Mouse (Mus musculus): Measurements from ENCODE around the gene Rbm44.

Rbm44 gene

DNA sequence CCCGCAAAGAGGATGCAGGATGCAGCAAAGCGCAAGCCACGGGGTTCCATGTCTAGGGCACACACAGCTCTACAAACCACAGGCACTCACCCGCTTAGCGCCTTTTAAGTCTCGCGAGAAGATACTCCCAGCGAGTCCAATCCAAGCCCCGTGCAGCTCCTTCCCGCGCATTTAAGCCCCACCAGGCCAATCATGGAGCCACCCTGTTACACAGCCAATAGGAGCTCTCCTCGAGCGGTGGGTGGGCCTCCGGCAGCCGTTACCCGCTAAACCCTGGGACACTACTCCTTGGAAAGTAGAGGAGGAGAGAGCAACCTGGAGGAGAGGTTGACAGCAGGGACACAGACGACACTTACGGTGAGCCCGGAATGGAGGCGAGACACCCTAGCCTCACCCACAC, at the start of gene Rbm44:
TSS of gene Rbm44 (plus strand) at position 277 of the 400 bp plus-strand sequence.
- in situ Hi-C loops (cut with MboI), result no loop called here

DNA sequence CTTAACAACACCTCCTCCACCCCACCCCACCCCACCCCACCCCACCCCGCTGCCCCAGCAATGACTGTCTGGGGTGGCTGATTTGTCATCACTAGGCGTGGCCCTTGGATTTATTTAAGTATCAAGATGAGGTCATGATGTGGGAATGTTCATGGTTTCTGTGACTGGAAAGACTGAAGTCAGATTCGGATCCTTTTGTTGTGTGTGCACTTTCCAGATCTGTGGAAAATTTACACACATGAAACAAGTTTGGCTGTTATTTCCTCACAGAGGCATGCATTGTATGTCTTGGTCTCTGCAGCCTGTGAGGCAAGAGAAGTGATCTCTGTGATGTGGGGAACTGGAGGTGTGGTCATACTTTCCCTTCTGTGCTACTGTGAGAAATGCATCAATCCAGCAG, 49.6 kb upstream of the Rbm44 start:
- in situ Hi-C loops (cut with MboI), result no loop called here

DNA sequence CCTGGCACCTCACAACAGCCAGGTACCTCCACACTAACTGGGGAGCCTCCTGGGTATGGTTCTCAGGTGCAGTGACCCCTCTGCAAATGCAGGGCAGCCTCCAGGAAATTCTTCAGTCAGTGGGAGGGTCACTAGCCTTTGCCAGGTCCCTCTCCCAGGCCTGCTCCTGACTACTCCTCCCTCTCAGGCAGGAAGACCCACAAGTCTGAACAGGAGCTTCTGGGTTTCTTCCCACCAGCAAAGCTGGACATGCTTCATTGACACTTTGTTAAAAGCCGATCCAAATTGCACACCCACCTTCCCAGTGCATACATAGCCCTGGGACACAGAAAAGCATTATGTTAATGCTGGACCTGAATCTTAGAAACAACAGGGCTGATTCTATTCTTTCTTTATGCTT, 49.0 kb upstream of the Rbm44 start:
- in situ Hi-C loops (cut with MboI), result no loop called here

DNA sequence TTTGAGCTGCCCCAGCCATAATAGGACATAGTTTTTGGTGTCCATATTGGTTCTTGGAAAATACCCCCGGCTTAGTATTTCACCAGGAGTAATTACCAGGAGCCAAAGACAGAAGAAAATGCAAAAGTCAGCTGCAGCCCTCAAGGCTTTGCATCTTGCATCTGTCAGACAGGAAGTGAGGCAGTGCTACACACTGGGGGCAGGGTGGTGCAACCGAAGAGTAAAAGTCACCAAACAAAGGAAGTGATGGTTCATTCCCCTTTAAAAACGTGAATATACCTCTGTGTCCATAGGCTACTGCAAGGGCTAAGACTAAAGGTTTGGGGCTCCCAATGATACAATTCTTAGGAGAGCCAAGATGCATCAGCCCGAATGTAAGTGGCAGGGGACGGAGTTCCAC, 48.4 kb upstream of the Rbm44 start:
- in situ Hi-C loops (cut with MboI), result no loop called here

DNA sequence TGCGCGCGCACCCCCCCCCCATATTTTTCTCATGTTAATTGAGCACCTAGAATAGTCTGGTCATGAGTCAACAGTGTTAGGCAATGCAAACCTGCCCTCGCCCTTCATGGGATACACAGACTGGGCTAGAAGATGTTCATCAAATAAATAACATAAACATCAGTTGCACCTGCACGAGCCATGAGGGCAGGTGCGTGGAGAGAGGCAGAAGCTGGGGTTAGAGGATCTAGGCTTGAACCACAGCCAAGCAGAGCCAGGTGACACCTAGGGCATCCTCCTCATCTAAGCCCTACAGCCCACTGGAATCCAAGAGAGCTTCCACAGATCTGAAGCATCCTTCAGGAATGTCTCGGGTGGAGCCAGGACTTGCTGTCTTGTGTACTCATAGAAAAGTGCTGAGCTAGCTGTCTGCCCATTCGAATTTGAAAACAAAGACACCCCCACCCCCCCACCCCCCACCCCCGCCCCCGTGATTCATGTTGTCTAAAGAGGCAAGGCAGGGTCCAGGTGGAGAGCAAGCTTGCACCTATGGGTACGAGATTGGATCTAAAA, 47.5 kb upstream of the Rbm44 start:
- in situ Hi-C loops (cut with MboI), result no loop called here

DNA sequence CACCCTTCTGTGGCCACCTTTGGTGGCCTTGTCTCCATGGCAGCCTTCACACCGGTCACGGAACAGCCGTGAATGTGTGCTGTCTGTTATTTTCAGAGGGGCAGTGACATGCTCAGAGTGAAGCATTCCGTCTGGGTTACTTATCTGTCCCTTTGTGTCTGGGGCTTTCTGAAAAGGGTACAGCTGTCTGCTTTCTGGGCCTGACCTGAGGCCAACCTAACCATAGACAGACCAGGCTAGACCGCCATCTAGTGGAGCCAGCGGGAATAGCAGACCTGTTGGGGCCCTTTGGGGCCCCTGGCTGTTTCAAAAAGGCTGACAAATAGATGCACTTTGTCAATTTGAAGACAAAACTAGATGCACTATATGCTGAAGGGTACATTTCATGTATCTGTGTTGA, 46.0 kb upstream of the Rbm44 start:
- in situ Hi-C loops (cut with MboI), result no loop called here

DNA sequence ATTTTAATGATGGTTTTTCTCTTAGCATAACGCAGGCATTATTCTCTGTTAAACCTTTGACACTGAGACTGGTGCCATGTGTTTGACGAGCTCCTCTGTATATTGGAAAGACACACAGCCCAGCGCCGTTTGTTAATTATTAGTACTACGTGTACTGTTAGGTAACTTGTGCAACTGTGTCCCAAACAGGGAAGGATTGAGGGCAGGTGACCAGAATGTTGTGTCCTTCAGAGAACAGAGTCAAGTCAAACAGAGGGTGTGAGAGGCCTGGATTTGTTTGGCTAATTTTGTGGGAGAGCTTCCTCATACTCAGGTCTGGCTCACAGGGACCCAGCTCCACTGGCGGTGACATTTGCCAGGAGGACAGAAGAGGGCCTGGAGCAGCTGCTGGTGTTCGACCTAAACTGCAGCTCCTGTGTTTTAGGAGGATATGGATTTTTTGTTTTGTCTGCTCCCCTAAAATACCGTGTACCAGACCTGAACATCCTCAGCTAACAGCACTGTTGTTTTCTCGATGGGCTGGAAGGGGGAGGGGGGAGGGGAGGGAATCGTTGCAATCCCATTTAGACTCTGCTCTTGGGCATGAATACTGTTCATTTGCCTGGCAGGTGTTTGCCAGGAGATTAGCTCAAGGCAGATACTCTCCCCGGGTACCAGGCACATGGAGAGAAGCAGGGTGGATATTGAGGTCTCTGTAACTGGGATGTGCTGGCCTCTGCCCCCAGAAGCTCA, 43.0 kb upstream of the Rbm44 start:
- in situ Hi-C loops (cut with MboI), result no loop called here

DNA sequence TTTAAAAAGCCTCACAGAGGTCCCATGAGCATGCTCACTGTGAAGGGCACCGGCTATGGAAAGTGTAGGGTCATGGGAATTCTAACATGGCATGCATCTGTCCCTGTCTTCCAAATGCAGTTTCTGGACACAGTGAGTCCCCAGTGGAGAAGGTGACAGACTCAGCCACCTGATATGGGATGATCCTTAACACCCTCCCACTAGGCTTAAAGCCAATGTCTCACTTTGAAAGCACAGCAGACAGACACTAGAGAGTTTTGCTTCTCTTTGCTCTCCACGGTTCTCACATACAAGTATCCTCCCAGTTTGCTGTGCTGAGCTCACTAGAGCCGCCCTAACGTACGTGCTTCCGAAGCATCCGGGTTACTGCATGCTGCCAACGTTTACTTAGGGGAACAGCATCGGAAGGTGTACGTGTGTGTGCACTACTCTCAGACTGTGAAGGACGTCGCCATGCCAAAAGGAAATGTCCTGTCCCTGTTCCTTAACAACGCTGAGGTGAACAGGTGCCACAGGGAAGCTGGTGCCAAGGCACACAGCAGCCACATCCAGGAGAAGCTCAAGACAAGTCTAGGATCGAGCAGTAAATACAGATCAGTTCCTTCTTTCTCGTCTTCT, 41.4 kb upstream of the Rbm44 start:
- in situ Hi-C loops (cut with MboI), result no loop called here

DNA sequence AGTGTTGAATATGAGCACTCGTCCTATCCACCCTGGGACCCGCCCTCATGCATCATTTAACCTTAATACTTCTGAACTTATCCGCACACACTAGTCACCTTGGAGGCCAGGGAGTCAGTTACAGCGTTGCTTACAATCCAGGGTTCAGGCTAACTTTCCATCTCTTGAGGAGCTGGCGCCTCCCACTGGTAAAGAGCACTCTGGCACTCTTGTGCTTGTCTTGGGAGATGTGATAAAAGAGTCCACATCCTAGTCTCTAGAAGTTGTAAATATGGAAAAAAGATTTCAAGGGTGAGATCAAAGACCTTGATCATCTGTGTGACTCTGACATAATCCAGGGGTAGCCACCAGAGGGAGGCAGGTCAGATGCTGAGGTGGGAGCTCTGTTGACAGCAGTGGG, 37.3 kb upstream of the Rbm44 start:
- in situ Hi-C loops (cut with MboI), result no loop called here

DNA sequence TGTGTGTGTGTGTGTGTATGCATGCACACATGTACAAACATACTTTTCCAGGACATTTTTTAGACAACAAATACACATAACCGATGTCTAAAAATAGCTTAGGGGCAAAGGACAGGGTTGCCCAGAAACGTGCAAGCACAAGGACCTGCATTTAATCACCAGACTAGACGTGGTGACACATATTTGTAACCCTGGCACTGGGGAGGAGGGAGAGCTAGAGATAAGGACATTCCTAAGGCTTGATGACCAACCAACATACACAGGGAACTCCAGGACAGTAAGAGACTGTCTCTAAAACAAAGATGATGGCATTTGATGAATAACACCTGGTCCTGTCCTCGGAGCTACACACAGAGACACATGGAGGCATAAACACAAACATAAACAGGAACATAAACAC, 35.6 kb upstream of the Rbm44 start:
- in situ Hi-C loops (cut with MboI), result no loop called here

DNA sequence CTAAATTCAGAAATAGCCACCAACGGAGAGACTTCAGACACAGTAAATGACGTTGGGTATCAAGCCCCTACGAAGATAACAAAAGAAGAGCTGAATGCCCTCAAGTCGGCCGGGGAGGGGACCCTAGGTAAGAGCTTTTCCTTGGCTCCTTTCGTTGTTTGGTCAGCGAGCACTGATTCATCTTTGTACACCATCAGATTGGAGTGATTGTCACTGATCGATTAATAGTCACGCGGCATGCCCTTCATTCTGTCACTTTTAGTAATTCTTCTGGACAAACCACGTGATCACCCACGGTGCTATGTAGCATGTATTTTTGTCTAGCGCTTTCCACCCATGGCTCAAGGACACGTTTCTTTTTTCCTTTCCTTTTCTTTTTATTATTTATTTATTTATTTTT, 32.7 kb upstream of the Rbm44 start:
- in situ Hi-C loops (cut with MboI), result no loop called here

DNA sequence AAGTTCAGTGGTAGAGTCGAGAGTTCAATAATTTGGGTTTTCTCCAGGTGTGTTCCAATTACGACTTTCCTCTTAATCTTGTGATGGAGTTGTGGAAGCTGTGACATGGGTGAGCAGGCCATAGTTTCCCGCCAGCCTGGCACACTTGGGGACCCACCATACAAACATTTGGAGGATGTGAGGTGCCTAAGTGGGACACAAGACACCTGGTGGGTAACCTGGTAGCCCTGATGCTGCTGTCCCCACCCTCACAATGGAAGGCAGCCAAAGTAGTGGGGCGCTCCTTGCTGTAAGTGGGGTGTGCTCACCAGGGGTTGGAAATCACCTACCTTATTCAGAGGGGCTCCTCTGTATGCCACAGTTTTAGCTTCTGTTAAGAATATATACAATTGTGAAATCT, 32.3 kb upstream of the Rbm44 start:
- in situ Hi-C loops (cut with MboI), result no loop called here

DNA sequence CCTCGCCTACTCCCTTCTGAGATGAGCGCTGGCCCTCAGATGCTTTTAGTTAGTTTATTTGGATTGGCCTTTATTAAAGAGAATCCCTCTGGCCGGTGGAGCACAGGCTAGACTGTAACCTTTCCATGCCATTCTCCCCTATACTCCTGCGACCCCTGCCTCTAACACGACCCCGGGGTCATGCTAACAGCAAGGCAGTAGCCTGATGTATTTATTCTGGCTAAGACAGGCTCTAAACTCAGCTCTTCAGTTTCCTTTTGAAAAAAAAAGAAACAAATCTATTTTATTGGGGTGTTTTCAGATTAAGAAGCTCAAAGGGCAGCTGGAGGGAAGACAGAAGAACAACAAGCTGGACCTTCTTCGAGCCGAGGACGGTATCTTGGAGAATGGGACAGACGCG, 22.8 kb upstream of the Rbm44 start:
- in situ Hi-C loops (cut with MboI), result no loop called here

DNA sequence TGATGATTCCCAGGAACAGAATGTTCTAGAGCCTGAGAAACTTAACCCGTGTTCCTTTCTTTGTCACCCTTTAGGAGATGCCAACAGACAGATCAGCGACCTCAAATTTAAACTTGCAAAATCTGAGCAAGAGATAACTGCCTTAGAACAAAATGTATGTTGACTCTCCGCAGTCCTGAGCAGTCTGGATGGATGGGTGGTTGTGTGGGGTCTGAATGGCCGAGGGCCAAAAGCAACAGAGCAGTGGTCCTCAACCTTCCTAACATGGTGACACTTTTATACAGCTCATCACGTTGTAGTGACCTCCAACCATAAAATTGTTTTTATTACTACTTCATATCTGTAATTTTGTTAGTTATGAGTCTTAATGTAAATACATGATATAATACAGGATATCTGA, 21.9 kb upstream of the Rbm44 start:
- in situ Hi-C loops (cut with MboI), result no loop called here

DNA sequence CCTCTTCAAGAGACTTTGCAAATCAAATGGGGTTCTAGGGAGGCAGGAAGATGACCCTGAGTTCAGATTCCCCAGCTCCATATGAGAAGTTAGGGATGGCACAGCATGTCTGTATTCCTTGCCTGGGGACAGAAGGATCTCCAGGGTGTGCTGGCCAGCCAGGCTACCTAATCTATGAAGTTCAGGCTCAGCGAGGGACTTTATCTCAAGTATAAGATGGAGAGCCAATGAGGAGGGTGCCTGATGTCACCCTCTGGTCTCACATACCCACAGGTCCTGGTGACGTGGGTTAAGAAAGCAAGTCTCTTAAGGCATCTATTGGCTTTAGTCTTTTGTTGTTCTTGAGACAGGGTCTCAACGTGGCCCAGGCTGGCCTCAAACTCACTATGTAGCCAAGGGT, 21.4 kb upstream of the Rbm44 start:
- in situ Hi-C loops (cut with MboI), result no loop called here

DNA sequence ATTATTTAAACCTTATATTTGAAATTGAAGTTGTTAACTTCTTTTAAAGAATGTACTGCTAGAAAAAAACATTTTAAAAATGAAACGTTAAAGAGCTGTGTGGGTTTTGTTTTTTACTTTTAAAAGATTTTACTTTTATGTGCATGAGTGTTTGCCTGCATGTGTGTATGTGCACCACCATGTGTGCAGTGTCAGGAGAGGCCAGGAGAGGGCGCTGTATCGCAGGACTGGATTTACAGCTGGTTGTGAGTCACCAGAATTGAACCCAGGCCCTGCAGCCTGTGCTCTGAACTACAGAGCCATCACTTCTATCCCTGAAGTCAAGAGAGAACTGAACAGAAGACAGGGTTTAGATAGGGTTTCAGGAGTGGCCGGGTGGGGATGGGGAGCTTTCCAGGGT, 16.0 kb upstream of the Rbm44 start:
- in situ Hi-C loops (cut with MboI), result no loop called here

DNA sequence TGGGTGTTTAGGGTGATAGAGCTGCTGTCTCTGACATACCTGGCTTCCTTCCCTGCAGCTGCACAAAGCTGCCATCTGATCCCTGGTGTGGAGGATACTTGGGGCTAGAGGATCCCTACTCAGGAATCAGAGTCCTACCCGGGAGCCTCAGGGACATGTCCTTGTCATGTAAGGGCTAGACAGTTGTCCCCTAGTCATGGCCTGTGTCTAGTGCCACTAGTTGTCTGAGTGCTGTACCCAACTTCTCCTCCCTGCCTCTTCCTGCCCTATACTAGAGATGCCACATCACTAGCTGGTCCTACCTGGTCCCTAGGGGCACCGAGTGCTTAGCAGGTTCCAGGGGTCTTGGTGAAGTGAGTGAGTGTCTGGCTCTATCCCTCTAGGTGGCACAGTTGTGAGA, 7.9 kb upstream of the Rbm44 start:
- in situ Hi-C loops (cut with MboI), result no loop called here

DNA sequence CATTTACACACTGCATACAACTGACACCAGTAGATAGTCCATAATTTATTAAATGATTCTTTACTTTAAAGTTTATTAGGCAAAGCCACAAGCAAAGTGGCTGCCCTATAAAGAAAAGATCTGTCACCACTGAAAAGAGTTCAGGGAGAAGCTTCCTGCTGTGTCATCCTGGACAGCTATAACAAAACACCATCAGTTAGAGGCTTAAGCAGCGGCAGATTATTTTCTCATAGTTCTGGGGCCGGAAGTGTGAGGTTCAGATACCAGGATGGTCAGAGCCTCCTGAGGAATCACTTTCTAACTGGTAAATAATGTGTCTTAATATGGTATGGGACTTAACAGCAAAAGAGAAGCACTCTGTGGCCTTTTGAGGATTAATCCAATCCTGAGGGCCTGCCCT, 6.6 kb downstream of the Rbm44 start:
- in situ Hi-C loops (cut with MboI), result no loop called here

DNA sequence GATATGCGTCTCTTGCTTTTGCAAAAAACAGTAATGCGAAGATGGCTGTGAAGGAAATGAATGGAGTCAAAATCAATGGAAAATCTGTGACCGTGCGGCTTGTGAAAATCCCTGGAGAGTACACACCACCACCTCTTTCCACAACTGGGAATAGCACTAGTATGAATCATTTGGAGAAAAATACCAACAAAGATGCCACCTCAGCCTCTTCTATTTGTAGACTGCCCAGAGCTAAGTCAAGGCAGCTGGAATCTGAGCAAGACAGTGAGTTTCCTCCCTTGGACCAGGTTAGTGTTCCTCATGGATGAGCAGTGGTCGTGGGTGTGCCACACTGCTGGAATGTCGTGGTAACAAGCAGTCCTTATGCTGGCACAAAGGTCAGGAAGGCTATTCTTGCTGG, 21.9 kb downstream of the Rbm44 start:
- in situ Hi-C loops (cut with MboI), result no loop called here

DNA sequence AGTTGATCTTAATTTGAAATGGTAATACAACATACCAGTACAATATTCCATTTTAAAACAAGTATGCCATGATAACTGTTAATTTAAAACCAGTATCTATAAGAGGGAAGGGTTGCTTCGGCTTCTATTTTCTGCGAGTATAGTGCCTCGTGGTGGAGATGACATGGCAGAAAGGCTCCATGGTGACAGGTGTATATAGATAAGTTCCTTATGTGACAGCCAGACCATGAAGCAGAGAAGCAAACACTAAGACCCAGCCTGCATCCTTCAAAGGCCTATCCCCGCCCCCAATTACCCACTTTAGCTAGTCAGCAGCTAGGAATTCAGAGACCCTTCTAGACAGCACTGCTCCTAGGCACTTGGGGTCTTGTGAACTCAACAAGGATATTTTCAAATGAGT, 24.3 kb downstream of the Rbm44 start:
- in situ Hi-C loops (cut with MboI), result no loop called here

DNA sequence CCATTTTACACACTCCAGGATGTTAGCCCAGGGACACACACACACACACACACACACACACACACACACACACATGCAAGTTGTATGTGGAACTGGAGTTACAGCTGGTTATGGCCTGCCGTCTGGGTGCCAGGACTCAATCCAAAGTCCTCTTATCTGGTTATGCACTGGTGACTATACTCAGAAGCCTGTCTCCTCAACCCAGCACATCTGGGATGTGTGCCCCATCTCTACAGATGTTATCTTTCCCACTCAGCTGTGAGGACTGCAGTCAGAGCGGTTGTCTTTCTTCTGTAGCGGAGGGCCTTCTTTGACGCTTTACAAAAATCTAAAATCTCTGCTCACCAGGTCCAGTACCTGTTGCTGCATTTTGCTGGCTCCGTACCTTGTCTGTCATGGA, 29.9 kb downstream of the Rbm44 start:
- in situ Hi-C loops (cut with MboI), result no loop called here

DNA sequence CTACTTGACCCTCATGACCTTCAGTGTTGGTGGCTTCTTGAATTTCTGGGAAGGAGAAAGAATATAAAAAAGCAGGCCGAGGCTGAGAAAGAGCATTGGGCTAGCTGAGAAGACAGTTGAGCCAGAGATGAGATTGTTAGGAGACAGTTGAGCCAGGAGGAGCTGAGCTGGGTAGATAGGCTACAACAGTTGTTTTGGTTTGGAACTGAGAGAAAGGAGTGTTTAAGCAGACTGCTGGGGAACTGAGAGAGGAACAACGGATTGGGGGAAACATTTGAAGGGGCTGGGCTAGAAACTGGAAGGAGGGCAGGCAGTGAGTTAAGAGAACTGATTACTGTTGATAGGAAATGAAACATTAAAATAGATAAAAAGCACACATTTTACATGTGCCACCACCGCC, 31.1 kb downstream of the Rbm44 start:
- in situ Hi-C loops (cut with MboI), result no loop called here

DNA sequence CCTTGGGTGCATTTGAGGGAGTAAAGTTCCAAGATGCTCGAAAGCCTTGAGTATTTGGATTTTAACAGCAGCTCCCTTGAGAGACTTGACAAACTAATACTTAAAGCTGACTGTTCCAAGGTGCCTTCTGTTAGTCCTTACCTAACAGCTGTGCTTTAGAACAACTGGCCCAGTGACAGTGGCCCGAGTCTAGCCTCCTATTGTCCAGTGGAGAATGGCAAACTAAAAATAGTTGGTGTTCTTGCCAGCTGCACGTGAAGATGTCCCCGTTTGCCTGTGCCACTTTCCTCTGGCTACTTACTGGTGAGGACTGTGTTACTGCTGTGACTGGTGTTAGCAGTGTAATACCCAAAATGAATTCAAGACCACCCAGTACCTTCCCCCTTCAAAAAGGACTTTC, 32.0 kb downstream of the Rbm44 start:
- in situ Hi-C loops (cut with MboI), result no loop called here

DNA sequence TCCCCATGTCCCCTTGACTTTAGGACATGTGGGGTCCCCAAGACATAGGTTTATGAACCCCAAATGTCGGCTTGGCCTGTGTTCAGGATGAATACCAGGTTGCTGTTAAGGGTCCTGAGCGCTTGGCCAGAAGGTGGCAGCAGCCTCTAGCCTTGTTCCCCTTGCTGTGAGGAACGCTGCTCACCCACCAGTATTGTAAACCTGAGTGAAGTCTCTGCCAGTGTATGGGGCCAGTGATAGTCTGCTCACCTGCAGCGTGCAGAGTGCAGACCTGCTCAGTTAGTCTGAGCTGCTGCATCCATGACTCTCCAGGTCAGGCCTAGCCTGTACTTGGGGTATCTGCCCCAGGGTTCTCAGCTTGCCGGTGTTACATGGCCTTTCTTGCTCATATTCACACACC, 34.2 kb downstream of the Rbm44 start:
- in situ Hi-C loops (cut with MboI), result no loop called here
